Mouse (Mus musculus): ENCODE measurements around the gene Pde4b. TPM values are rescaled to one million over a fixed set of nuclear protein-coding genes. Genes with fewer than 3 reads are reported as not detected.

The Pde4b gene
- polyA plus RNA-seq, 1 experiment: 21.1 TPM

DNA sequence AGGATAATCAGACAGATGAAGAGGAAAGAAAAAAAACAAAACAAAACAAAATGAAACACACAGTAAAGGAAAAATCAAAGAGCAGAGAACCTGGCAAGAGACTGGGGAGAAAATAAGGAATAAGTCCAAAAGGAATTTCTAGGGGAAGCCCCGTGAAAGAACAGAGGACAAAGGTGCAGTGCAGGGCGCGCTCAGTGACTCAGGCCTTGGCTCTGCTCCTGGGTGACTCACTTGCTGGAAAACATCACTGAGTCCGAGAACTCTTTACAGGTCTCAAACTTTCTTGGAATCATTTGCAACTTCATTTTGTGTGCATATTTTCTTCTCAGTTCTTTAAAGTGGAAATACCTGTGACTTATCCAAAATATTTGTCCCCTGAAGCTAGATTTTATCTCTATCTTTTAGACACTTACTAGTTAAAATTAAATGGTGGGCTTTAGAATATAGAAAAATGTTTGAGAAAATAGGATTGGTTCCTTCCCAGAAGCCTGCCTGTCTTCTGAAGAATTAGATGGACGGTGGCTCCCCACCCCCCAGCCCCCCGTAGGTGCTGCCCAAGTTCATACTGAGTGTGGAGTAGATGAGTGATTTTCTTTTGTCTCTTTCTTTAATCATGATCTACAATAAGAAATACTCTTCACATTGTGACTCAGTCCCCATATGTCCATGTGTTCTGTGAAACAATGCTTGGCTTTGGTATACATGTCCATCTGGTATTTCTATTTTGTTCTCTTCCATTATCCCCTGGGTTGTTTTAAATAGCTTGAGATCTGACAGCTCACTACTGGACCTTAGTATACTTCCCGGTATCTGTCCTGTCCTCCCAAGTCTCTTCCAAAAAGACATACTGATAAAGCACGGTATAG lies 446.1 kb downstream of the Pde4b start:
- TF ChIP-seq CTCF (IDR thresholded peaks at IDR 0.05; ENCODE audit: borderline replicate concordance, control insufficient read depth, extremely low read depth, insufficient read depth, low read length, poor library complexity): no peak
- TF ChIP-seq POLR2A (IDR thresholded peaks at IDR 0.05; ENCODE audit: control insufficient read depth, extremely low read depth, insufficient read depth, low read length, poor library complexity): no peak
- no peak overlapping the region for H3K4me3 ChIP-seq (ENCODE audit: control insufficient read depth, insufficient read depth, low read length)
- no peaks in the 10 kb centered on the region for H3K36me3 ChIP-seq (ENCODE audit: control insufficient read depth, insufficient read depth, low read length)
- WGBS: 76% methylated on average over 8 of the region's 8 CpGs
- H3K4me1 ChIP-seq (replicated peaks; ENCODE audit: control insufficient read depth, insufficient read depth, low read length): no peaks in the 10 kb centered on the region
- H3K27ac ChIP-seq (ENCODE audit: control insufficient read depth, insufficient read depth, low read length): no peak overlapping the region
- H3K27me3 ChIP-seq (ENCODE audit: control insufficient read depth, insufficient read depth, low read length): no peaks in the 10 kb centered on the region
- DNase-seq: no peak

GRCm38 (mm10) chr4:102534049-102534730 lies 446.8 kb downstream of the Pde4b start:
- WGBS: 81% methylated on average over 5 of the region's 5 CpGs
- no peak for DNase-seq
- no peak for TF ChIP-seq POLR2A (IDR thresholded peaks at IDR 0.05; ENCODE audit: control insufficient read depth, extremely low read depth, insufficient read depth, low read length, poor library complexity)
- no peak for TF ChIP-seq CTCF (IDR thresholded peaks at IDR 0.05; ENCODE audit: borderline replicate concordance, control insufficient read depth, extremely low read depth, insufficient read depth, low read length, poor library complexity)
- Histone ChIP-seq H3K27me3 (ENCODE audit: control insufficient read depth, insufficient read depth, low read length) (no peaks in the 10 kb centered on the region), H3K4me3 (ENCODE audit: control insufficient read depth, insufficient read depth, low read length) (no peak overlapping the region), H3K4me1 (replicated peaks; ENCODE audit: control insufficient read depth, insufficient read depth, low read length) (no peaks in the 10 kb centered on the region), H3K27ac (ENCODE audit: control insufficient read depth, insufficient read depth, low read length) (no peak overlapping the region), H3K36me3 (ENCODE audit: control insufficient read depth, insufficient read depth, low read length) (no peaks in the 10 kb centered on the region)

- Histone ChIP-seq H3K27me3 (ENCODE audit: control insufficient read depth, insufficient read depth, low read length) (no peaks in the 10 kb centered on the region), H3K4me3 (ENCODE audit: control insufficient read depth, insufficient read depth, low read length) (no peak overlapping the region), H3K4me1 (replicated peaks; ENCODE audit: control insufficient read depth, insufficient read depth, low read length) (no peaks in the 10 kb centered on the region), H3K27ac (ENCODE audit: control insufficient read depth, insufficient read depth, low read length) (no peak overlapping the region), H3K36me3 (ENCODE audit: control insufficient read depth, insufficient read depth, low read length) (no peaks in the 10 kb centered on the region)
- WGBS: 95% methylated on average over 3 of the region's 3 CpGs
- DNase-seq: no peak
- TF ChIP-seq CTCF (IDR thresholded peaks at IDR 0.05; ENCODE audit: borderline replicate concordance, control insufficient read depth, extremely low read depth, insufficient read depth, low read length, poor library complexity) (no peak), POLR2A (IDR thresholded peaks at IDR 0.05; ENCODE audit: control insufficient read depth, extremely low read depth, insufficient read depth, low read length, poor library complexity) (no peak)
These were observed 448.5 kb downstream of the Pde4b start for GRCm38 (mm10) chr4:102535886-102536285.

- WGBS: 88% methylated on average over 1 of the region's 1 CpGs
- Histone ChIP-seq H3K4me3 (ENCODE audit: control insufficient read depth, insufficient read depth, low read length) (no peak overlapping the region), H3K36me3 (ENCODE audit: control insufficient read depth, insufficient read depth, low read length) (no peaks in the 10 kb centered on the region), H3K27ac (ENCODE audit: control insufficient read depth, insufficient read depth, low read length) (no peak overlapping the region), H3K4me1 (replicated peaks; ENCODE audit: control insufficient read depth, insufficient read depth, low read length) (no peaks in the 10 kb centered on the region), H3K27me3 (ENCODE audit: control insufficient read depth, insufficient read depth, low read length) (no peaks in the 10 kb centered on the region)
- DNase-seq: no peak
- TF ChIP-seq CTCF (IDR thresholded peaks at IDR 0.05; ENCODE audit: borderline replicate concordance, control insufficient read depth, extremely low read depth, insufficient read depth, low read length, poor library complexity) (no peak), POLR2A (IDR thresholded peaks at IDR 0.05; ENCODE audit: control insufficient read depth, extremely low read depth, insufficient read depth, low read length, poor library complexity) (no peak)
These were observed 450.9 kb downstream of the Pde4b start for GRCm38 (mm10) chr4:102538266-102538665.

DNA sequence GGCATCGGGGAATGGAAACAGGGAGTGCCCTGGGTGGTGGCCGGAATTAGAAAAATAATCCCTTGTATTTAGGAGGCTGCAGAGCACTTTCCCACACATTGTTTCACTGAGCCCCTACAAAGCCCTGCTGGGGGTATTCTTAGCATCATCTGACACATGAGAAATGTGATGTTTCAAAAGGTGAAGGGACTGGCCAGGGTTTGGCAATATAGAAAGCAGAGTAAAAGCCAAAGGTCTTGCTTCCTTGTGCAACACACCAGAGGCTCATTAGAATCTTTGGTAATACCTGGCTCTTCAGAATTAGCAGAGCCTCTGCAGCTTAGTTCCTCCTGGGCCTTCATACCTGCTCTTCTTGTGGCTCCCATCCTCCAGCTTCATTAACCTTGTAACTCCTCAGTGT lies 451.4 kb downstream of the Pde4b start:
- TF ChIP-seq POLR2A (IDR thresholded peaks at IDR 0.05; ENCODE audit: control insufficient read depth, extremely low read depth, insufficient read depth, low read length, poor library complexity): no peak
- TF ChIP-seq CTCF (IDR thresholded peaks at IDR 0.05; ENCODE audit: borderline replicate concordance, control insufficient read depth, extremely low read depth, insufficient read depth, low read length, poor library complexity): no peak
- Histone ChIP-seq H3K36me3 (ENCODE audit: control insufficient read depth, insufficient read depth, low read length) (no peaks in the 10 kb centered on the region), H3K4me3 (ENCODE audit: control insufficient read depth, insufficient read depth, low read length) (no peak overlapping the region), H3K27ac (ENCODE audit: control insufficient read depth, insufficient read depth, low read length) (no peak overlapping the region), H3K27me3 (ENCODE audit: control insufficient read depth, insufficient read depth, low read length) (no peaks in the 10 kb centered on the region), H3K4me1 (replicated peaks; ENCODE audit: control insufficient read depth, insufficient read depth, low read length) (no peaks in the 10 kb centered on the region)
- DNase-seq: no peak
- 93% methylated on average over 2 of the region's 2 CpGs for WGBS

DNA sequence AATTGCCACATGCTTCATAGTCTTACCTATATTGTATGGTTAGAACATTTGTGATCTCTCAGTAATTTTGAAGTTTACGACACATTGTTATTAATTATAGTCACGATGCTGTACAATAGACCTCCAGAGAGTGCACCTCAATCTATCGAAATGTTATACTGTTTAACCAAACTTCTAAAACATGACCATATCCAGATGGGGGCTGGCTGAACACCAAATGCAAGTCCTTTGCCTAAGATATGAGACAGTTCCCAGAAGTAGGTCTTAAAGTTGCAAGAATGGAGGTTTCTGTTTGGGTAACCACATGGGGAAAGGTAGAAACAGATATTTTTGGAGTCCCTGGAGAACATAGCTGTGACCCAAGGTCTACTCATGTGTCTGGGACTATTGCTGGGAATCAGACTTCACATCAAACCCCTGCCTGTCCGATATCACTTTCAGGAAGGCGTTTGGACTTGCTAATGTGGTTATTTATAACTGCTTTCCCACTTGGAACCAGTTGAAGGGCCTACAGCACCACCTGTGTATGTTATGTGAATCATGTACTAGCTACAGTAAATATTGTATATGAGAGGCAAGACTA lies 452.3 kb downstream of the Pde4b start:
- no peaks in the 10 kb centered on the region for H3K4me1 ChIP-seq (replicated peaks; ENCODE audit: control insufficient read depth, insufficient read depth, low read length)
- no peak overlapping the region for H3K27ac ChIP-seq (ENCODE audit: control insufficient read depth, insufficient read depth, low read length)
- 91% methylated on average over 5 of the region's 5 CpGs for WGBS
- TF ChIP-seq CTCF (IDR thresholded peaks at IDR 0.05; ENCODE audit: borderline replicate concordance, control insufficient read depth, extremely low read depth, insufficient read depth, low read length, poor library complexity) (no peak), POLR2A (IDR thresholded peaks at IDR 0.05; ENCODE audit: control insufficient read depth, extremely low read depth, insufficient read depth, low read length, poor library complexity) (no peak)
- DNase-seq: no peak
- no peaks in the 10 kb centered on the region for H3K27me3 ChIP-seq (ENCODE audit: control insufficient read depth, insufficient read depth, low read length)
- no peaks in the 10 kb centered on the region for H3K36me3 ChIP-seq (ENCODE audit: control insufficient read depth, insufficient read depth, low read length)
- no peak overlapping the region for H3K4me3 ChIP-seq (ENCODE audit: control insufficient read depth, insufficient read depth, low read length)

Data from thymus, adult 2 months (tissue).